Mouse (Mus musculus) B cell, adult 62 days (primary cell): ENCODE measurements around the gene Nek2. TPM values are rescaled to one million over a fixed set of nuclear protein-coding genes. Genes with fewer than 3 reads are reported as not detected.

Source experiments
- total RNA-seq: library from RNA; stranded (reverse); gene quantifications from 4 replicates; pipeline ENCODE4 v1.2.4, GENCODE M21; 2023

The Nek2 gene
- 1.4 to 2.5 TPM (median 1.9 TPM) in 4 replicates for total RNA-seq

DNA sequence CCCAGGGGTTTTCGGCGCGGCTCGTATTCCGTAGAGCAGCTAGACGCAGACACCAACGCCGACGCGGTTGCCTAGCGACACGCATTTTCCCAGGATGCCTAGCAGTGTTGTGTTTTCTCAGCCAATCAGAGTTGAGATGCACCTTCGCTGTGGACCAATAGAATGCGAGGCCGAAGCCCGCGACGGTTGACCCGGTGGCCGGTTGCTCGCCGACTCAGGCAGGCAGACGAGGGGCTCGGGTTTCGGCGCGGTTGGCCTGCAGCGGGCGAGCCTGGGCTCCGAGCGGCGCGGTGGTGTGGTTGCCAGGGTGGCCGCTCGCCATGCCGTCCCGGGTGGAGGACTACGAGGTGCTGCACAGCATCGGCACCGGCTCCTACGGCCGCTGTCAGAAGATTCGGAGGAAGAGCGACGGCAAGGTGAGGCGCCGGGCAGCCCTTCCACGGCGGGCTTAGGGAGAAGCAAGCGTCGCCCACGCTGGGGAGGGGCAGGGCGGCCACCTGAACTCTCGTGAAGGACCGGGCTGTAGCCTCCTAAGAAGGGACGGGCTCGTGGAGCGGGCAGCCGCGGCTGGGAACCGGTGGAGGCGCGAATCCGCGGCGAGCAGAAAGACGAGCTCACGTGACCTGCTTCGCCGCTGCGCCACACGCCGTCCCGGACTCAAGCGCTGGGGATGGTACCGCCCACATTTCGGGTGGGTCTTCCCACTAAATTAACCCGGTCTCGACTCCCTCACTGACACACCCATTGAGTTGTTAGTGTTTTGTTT lies at the start of gene Nek2:
Nek2 (plus strand) TSS at position 119 of the 766 bp plus-strand sequence.

Other genes with a start within 250 kb of the Nek2 start
- 6.7 to 9.2 TPM (median 7.4 TPM) in 4 replicates for gene Dtl, start 245.9 kb upstream of the Nek2 start, total RNA-seq
- 67.4 to 76.2 TPM (median 71.3 TPM) in 4 replicates for gene Ints7, start 245.8 kb upstream of the Nek2 start, total RNA-seq
- gene Lpgat1, start 103.6 kb upstream of the Nek2 start, total RNA-seq = 106 to 124 TPM (median 114 TPM) in 4 replicates
- gene Slc30a1, start 85.3 kb downstream of the Nek2 start, total RNA-seq = 7.7 to 11.0 TPM (median 9.5 TPM) in 4 replicates
- gene Rd3, start 155.9 kb downstream of the Nek2 start, total RNA-seq = not detected in 4 replicates